Mouse (Mus musculus): ENCODE results near the gene Sorl1.

The Sorl1 gene

DNA sequence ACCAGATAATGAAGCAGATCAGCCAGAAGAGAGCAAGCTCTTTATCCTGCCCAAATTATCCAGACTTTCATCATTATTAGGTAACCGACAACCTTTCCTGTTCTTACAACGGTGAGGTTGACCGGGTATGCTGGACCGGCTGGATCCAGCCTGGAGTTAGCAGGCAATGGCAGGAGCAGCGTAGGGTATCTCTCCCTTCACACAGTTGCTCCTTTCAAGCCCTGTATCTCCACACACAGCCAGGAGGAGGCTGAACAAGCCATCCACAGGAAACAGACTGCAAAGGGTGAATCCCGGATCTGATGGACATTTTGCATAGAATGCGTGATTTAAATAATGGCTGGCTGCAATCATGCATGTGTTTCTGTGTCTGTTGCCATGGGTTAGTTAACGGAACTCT, 208.5 kb downstream of the Sorl1 start:
- DNase-seq (ENCODE audit: low spot score), result no peak

All from T-cell, adult 2 months (primary cell).